Mouse (Mus musculus) R1 (cell line): ENCODE results near the gene Crispld2.
A peak's percentile ranks its signal among the peaks of the same experiment; 100 is the strongest.

Source experiments
- DNase-seq: peaks from one replicate; pipeline ENCODE4 v3.0.0-alpha.2; 2018; ENCODE audit warnings: low read depth, low spot score

Crispld2 gene

GRCm38 (mm10) chr8:119992249-119992648 is at the start of gene Crispld2:
TSS of gene Crispld2 (plus strand) at chr8:119992438.
- DNase-seq = peak; percentile 91

- no peak for DNase-seq
These were observed 48.6 kb upstream of the Crispld2 start for GRCm38 (mm10) chr8:119943616-119944015.

- DNase-seq = peak; percentile 82
These were observed 48.0 kb upstream of the Crispld2 start for GRCm38 (mm10) chr8:119944096-119944811.

GRCm38 (mm10) chr8:119946326-119946865 is 45.8 kb upstream of the Crispld2 start:
- DNase-seq = no peak

GRCm38 (mm10) chr8:119947653-119948052 is 44.6 kb upstream of the Crispld2 start:
- no peak for DNase-seq

- no peak for DNase-seq
These were observed 43.9 kb upstream of the Crispld2 start for GRCm38 (mm10) chr8:119948340-119948739.

- no peak for DNase-seq
These were observed 40.0 kb upstream of the Crispld2 start for GRCm38 (mm10) chr8:119952282-119952681.

- peak; percentile 41 for DNase-seq
These were observed 39.5 kb upstream of the Crispld2 start for GRCm38 (mm10) chr8:119952747-119953146.

GRCm38 (mm10) chr8:119955333-119955732 is 36.9 kb upstream of the Crispld2 start:
- DNase-seq = no peak

GRCm38 (mm10) chr8:119958076-119958475 is 34.2 kb upstream of the Crispld2 start:
- no peak for DNase-seq

- DNase-seq = no peak
These were observed 31.6 kb upstream of the Crispld2 start for GRCm38 (mm10) chr8:119960531-119961104.

GRCm38 (mm10) chr8:119964859-119965258 is 27.4 kb upstream of the Crispld2 start:
- DNase-seq = no peak

- DNase-seq = peak; percentile 54
These were observed 24.8 kb upstream of the Crispld2 start for GRCm38 (mm10) chr8:119967435-119967834.

GRCm38 (mm10) chr8:119970169-119970568 is 22.1 kb upstream of the Crispld2 start:
- DNase-seq = no peak

- DNase-seq = no peak
These were observed 19.7 kb upstream of the Crispld2 start for GRCm38 (mm10) chr8:119972558-119972957.

- no peak for DNase-seq
These were observed 13.4 kb upstream of the Crispld2 start for GRCm38 (mm10) chr8:119978770-119979381.

- DNase-seq = no peak
These were observed 11.0 kb upstream of the Crispld2 start for GRCm38 (mm10) chr8:119981253-119981652.

GRCm38 (mm10) chr8:119984085-119984484 is 8.2 kb upstream of the Crispld2 start:
- DNase-seq = peak; percentile 32

GRCm38 (mm10) chr8:119986174-119986573 is 6.1 kb upstream of the Crispld2 start:
- no peak for DNase-seq

GRCm38 (mm10) chr8:119988087-119988486 is 4.2 kb upstream of the Crispld2 start:
- DNase-seq = no peak

- DNase-seq = no peak
These were observed 1.9 kb downstream of the Crispld2 start for GRCm38 (mm10) chr8:119994114-119994513.

- no peak for DNase-seq
These were observed 2.3 kb downstream of the Crispld2 start for GRCm38 (mm10) chr8:119994556-119994955.

GRCm38 (mm10) chr8:119997266-119997665 is 5.0 kb downstream of the Crispld2 start:
- no peak for DNase-seq
